Mouse (Mus musculus): ENCODE measurements around the gene U2af1l4. TPM values are rescaled to one million over a fixed set of nuclear protein-coding genes. Genes with fewer than 3 reads are reported as not detected.

Gene U2af1l4
- polyA plus RNA-seq (2015; fragmentation: Nextera tagmentation; extraction: Ambion mirVana): 61.2 and 70.3 TPM in 2 replicates

GRCm38 (mm10) chr7:30563117-30563905, at the start of gene U2af1l4, which contains the start of the genes Gm49396 and Psenen:
Gene U2af1l4 (plus strand): TSS chr7:30563301.
Gene Gm49396 (plus strand): TSS chr7:30563344.
Gene Psenen (minus strand): TSS chr7:30563627.

GRCm38 (mm10) chr7:30534633-30535577, 28.2 kb upstream of the U2af1l4 start, which contains the start of gene Arhgap33:
Gene Arhgap33 (minus strand): TSS chr7:30535060.

GRCm38 (mm10) chr7:30552102-30553020, 10.7 kb upstream of the U2af1l4 start, which contains the start of the genes Hspb6 and Proser3:
Gene Hspb6 (plus strand): TSS chr7:30552178.
Gene Proser3 (minus strand): TSS chr7:30552299.

GRCm38 (mm10) chr7:30559443-30559954, 3.6 kb upstream of the U2af1l4 start, which contains the start of gene Lin37:
Gene Lin37 (minus strand): TSS chr7:30559838.

GRCm38 (mm10) chr7:30564970-30565571, 2.0 kb downstream of the U2af1l4 start, which contains the start of gene Igflr1:
Gene Igflr1 (plus strand): TSS chr7:30565427.

GRCm38 (mm10) chr7:30588676-30589434, 25.8 kb downstream of the U2af1l4 start, which contains the start of gene Kmt2b:
Gene Kmt2b (minus strand): TSS chr7:30588726.

GRCm38 (mm10) chr7:30598786-30599185, 35.7 kb downstream of the U2af1l4 start, which contains the start of gene Zbtb32:
Gene Zbtb32 (minus strand): TSS chr7:30598909.

GRCm38 (mm10) chr7:30612654-30613402, 49.7 kb downstream of the U2af1l4 start, which contains the start of gene Upk1a:
Gene Upk1a (minus strand): TSS chr7:30612847.

Other genes with a start within 250 kb of the U2af1l4 start
- 2.6 and 3.4 TPM in 2 replicates for gene Syne4, start 248.5 kb upstream of the U2af1l4 start, polyA plus RNA-seq (2015; fragmentation: Nextera tagmentation; extraction: Ambion mirVana)
- gene E130208F15Rik, start 241.6 kb upstream of the U2af1l4 start, polyA plus RNA-seq (2015; fragmentation: Nextera tagmentation; extraction: Ambion mirVana): not detected in 2 replicates
- 10.2 and 11.3 TPM in 2 replicates for gene Sdhaf1, start 239.4 kb upstream of the U2af1l4 start, polyA plus RNA-seq (2015; fragmentation: Nextera tagmentation; extraction: Ambion mirVana)
- gene Lrfn3, start 200.5 kb upstream of the U2af1l4 start, polyA plus RNA-seq (2015; fragmentation: Nextera tagmentation; extraction: Ambion mirVana): 0.81 and 1.0 TPM in 2 replicates
- gene Tyrobp, start 149.5 kb upstream of the U2af1l4 start, polyA plus RNA-seq (2015; fragmentation: Nextera tagmentation; extraction: Ambion mirVana): 396 and 576 TPM in 2 replicates
- gene Hcst, start 143.4 kb upstream of the U2af1l4 start, polyA plus RNA-seq (2015; fragmentation: Nextera tagmentation; extraction: Ambion mirVana): 32.8 and 46.4 TPM in 2 replicates
- 4.5 and 5.9 TPM in 2 replicates for gene Nfkbid, start 141.6 kb upstream of the U2af1l4 start, polyA plus RNA-seq (2015; fragmentation: Nextera tagmentation; extraction: Ambion mirVana)
- gene Aplp1, start 117.8 kb upstream of the U2af1l4 start, polyA plus RNA-seq (2015; fragmentation: Nextera tagmentation; extraction: Ambion mirVana): 2.0 and 2.3 TPM in 2 replicates
- gene Kirrel2, start 105.6 kb upstream of the U2af1l4 start, polyA plus RNA-seq (2015; fragmentation: Nextera tagmentation; extraction: Ambion mirVana): 0.04 and 0.23 TPM in 2 replicates
- 0.21 and 0.32 TPM in 2 replicates for gene Nphs1, start 105.0 kb upstream of the U2af1l4 start, polyA plus RNA-seq (2015; fragmentation: Nextera tagmentation; extraction: Ambion mirVana)
- gene Prodh2, start 69.7 kb upstream of the U2af1l4 start, polyA plus RNA-seq (2015; fragmentation: Nextera tagmentation; extraction: Ambion mirVana): 0.10 TPM in 1 of 2 replicates, not detected in the other
- gene Arhgap33, start 28.2 kb upstream of the U2af1l4 start, polyA plus RNA-seq (2015; fragmentation: Nextera tagmentation; extraction: Ambion mirVana): 3.5 TPM in 2 replicates
- 14.6 and 14.7 TPM in 2 replicates for gene Hspb6, start 11.1 kb upstream of the U2af1l4 start, polyA plus RNA-seq (2015; fragmentation: Nextera tagmentation; extraction: Ambion mirVana)
- gene Proser3, start 11.0 kb upstream of the U2af1l4 start, polyA plus RNA-seq (2015; fragmentation: Nextera tagmentation; extraction: Ambion mirVana): 2.5 and 3.4 TPM in 2 replicates
- 38.8 and 42.2 TPM in 2 replicates for gene Lin37, start 3.5 kb upstream of the U2af1l4 start, polyA plus RNA-seq (2015; fragmentation: Nextera tagmentation; extraction: Ambion mirVana)
- 4.4 and 4.9 TPM in 2 replicates for gene Gm49396, start within 50 bp of the U2af1l4 start, polyA plus RNA-seq (2015; fragmentation: Nextera tagmentation; extraction: Ambion mirVana)
- 105 and 115 TPM in 2 replicates for gene Psenen, start 326 bp downstream of the U2af1l4 start, polyA plus RNA-seq (2015; fragmentation: Nextera tagmentation; extraction: Ambion mirVana)
- 2.4 and 2.9 TPM in 2 replicates for gene Igflr1, start 2.1 kb downstream of the U2af1l4 start, polyA plus RNA-seq (2015; fragmentation: Nextera tagmentation; extraction: Ambion mirVana)
- gene Kmt2b, start 25.4 kb downstream of the U2af1l4 start, polyA plus RNA-seq (2015; fragmentation: Nextera tagmentation; extraction: Ambion mirVana): 6.0 and 8.5 TPM in 2 replicates
- 0.21 and 0.22 TPM in 2 replicates for gene Zbtb32, start 35.6 kb downstream of the U2af1l4 start, polyA plus RNA-seq (2015; fragmentation: Nextera tagmentation; extraction: Ambion mirVana)
- gene Upk1a, start 49.5 kb downstream of the U2af1l4 start, polyA plus RNA-seq (2015; fragmentation: Nextera tagmentation; extraction: Ambion mirVana): 0.15 and 0.19 TPM in 2 replicates
- gene Cox6b1, start 62.9 kb downstream of the U2af1l4 start, polyA plus RNA-seq (2015; fragmentation: Nextera tagmentation; extraction: Ambion mirVana): 695 and 741 TPM in 2 replicates
- gene Etv2, start 72.6 kb downstream of the U2af1l4 start, polyA plus RNA-seq (2015; fragmentation: Nextera tagmentation; extraction: Ambion mirVana): not detected in 2 replicates
- gene Rbm42, start 87.0 kb downstream of the U2af1l4 start, polyA plus RNA-seq (2015; fragmentation: Nextera tagmentation; extraction: Ambion mirVana): 69.8 and 70.7 TPM in 2 replicates
- gene Haus5, start 101.7 kb downstream of the U2af1l4 start, polyA plus RNA-seq (2015; fragmentation: Nextera tagmentation; extraction: Ambion mirVana): 41.0 and 45.0 TPM in 2 replicates
- gene Pmis2, start 108.3 kb downstream of the U2af1l4 start, polyA plus RNA-seq (2015; fragmentation: Nextera tagmentation; extraction: Ambion mirVana): not detected in 2 replicates
- 0.49 and 1.6 TPM in 2 replicates for gene 2200002J24Rik, start 135.6 kb downstream of the U2af1l4 start, polyA plus RNA-seq (2015; fragmentation: Nextera tagmentation; extraction: Ambion mirVana)
- gene Atp4a, start 148.9 kb downstream of the U2af1l4 start, polyA plus RNA-seq (2015; fragmentation: Nextera tagmentation; extraction: Ambion mirVana): 1.3 and 1.6 TPM in 2 replicates
- 128 and 142 TPM in 2 replicates for gene Tmem147, start 166.2 kb downstream of the U2af1l4 start, polyA plus RNA-seq (2015; fragmentation: Nextera tagmentation; extraction: Ambion mirVana)
- gene Gapdhs, start 180.4 kb downstream of the U2af1l4 start, polyA plus RNA-seq (2015; fragmentation: Nextera tagmentation; extraction: Ambion mirVana): 0.25 and 0.27 TPM in 2 replicates
- 2.2 and 4.9 TPM in 2 replicates for gene Sbsn, start 188.2 kb downstream of the U2af1l4 start, polyA plus RNA-seq (2015; fragmentation: Nextera tagmentation; extraction: Ambion mirVana)
- gene Dmkn, start 200.5 kb downstream of the U2af1l4 start, polyA plus RNA-seq (2015; fragmentation: Nextera tagmentation; extraction: Ambion mirVana): 25.5 and 26.9 TPM in 2 replicates
- gene Krtdap, start 224.6 kb downstream of the U2af1l4 start, polyA plus RNA-seq (2015; fragmentation: Nextera tagmentation; extraction: Ambion mirVana): 1.9 and 2.6 TPM in 2 replicates

Measured in spleen, postnatal 0 days (tissue).